Mouse (Mus musculus): ENCODE data around the gene Tgfbi.

Gene Tgfbi

DNA sequence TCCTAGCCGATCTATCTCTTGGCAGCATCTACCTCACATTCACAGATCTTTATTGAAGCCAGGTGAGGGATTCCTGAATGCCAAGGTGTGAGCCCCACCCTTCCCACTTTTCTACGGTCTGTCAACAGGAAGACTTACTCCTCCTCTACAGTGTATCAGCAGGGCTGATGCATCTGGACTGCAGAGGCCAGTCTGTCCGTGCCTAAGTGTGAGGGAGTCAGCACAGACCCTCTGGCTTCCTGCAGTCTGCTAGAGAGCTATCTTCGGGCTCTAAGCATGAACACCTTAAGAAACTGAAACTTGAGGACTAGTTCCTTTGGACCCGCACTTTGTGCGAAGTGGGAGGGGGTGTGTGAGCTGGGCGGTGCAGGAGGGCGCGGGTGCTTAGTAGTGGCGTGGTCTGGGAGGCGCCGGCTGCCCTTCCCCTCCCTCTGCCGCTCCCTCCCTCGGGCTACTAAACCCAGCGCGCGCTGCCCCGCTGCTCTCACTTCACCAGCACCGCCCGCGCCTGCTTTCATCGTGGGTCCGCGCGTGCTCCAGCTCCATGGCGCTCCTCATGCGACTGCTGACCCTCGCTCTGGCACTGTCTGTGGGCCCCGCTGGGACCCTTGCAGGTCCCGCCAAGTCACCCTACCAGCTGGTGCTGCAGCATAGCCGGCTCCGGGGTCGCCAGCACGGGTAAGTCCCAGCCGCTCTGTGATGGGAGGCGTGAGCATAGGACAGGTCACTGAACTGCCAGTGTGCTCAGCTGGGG, at the start of gene Tgfbi:
Tgfbi (plus strand) TSS at position 421 of the 754 bp plus-strand sequence.
- DNase-seq (ENCODE audit: low spot score): peak; percentile 45

DNA sequence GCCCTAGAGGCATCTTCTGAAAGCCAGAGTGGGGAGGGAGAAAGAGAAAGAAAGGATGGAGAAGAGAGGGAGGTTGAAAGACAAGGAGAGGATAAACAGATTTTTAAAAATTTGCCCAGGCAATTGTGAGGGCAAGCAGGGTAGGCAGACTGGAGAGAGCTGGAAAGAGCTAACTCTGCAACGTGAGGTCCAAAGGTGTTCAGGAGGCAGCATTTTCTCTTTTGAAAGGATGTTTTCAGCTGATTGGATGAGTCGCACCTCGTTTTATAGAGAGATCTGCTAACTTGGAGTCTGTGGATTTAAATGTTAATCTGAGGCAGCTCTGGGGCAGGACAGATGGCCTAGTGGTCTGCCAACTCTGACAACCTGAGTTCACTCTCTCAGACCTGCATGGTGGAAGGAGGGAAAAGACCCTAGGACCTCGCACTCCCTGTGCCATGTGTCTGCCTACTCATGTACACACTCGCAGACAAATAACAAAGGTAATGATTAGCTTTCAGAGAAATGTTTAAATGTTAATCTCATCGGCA, 49.4 kb upstream of the Tgfbi start:
- DNase-seq (ENCODE audit: low spot score): no peak

GRCm38 (mm10) chr13:56561129-56561528, 48.2 kb upstream of the Tgfbi start:
- no peak for DNase-seq (ENCODE audit: low spot score)

DNA sequence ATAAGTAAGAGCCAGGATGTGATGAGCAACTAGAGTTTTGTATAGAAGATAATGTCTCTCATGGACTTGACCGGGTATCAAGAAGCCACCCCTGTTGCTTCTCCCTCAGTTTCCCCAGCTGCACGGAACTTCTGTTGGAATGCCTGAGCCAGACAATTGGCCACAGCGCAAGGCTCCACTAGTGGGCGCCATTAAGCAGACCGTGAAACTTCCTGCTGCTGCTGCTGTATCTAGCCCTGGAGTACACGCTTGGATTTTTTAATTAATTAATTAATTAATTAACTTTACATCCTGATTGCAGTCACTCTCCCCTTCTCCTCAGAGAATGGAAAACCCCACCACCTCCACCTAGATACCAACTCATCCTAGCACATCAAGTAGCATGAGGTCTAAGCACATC, 46.2 kb upstream of the Tgfbi start:
- no peak for DNase-seq (ENCODE audit: low spot score)

- DNase-seq (ENCODE audit: low spot score): no peak
Measured at GRCm38 (mm10) chr13:56566336-56566735, 43.0 kb upstream of the Tgfbi start.

DNA sequence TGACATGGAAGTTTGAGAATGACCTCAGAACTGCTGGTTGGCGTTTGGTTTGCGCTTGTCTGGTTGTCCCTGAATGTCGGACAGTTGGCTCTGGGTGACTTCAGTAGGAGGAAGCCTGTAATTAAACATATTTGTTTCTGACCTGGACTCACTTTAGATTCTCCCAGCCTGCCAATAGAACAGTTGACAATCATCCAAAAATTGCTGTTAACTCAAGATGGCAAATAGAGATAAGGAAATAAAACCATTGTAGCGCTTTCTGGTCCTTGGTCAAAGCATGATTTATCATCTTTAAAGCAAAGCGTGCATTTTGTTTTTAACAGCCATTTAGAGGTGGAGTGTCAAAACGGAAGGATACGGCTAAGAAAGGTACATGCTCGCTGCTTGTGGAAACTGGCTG, 37.7 kb upstream of the Tgfbi start:
- DNase-seq (ENCODE audit: low spot score): no peak

DNA sequence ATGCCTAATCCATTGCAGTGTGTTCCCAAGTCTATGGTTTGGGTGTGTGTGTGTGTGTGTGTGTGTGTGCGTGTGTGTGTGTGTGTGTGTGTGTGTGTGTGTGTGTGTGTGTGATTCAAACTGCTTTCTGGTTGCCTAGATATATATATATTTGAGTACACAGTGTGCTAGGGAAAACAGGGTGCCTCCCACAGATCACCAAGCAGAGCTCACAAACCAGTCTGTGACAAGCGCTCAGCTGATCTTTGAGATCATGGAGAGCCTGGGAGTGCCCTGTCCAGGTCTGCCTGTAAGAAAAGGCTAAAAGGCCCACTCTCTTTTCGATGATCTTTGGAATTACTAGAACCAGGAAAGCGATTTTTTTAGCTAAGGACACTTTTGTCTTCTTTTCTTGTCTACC, 34.2 kb upstream of the Tgfbi start:
- DNase-seq (ENCODE audit: low spot score): no peak

GRCm38 (mm10) chr13:56575701-56576321, 33.5 kb upstream of the Tgfbi start:
- peak; percentile 83 for DNase-seq (ENCODE audit: low spot score)

DNA sequence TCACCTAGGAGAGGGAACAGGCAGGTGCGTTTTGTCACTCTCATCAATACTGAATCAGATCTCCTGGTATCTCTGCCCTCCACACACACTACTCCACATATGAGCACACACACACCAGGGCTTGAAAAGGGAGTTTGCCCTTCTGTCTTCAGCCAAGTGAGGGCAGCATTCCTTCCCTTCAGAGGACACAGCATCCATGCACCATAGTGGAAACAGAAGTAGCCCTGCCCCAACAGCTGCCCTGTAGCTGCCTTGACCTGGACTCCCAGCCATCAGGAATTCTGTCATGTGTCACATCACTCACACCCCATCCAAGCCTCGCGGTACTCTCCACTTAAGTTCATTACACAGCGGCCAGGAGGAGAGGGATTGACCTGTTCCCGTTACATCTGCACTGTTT, 31.2 kb upstream of the Tgfbi start:
- DNase-seq (ENCODE audit: low spot score): no peak

DNA sequence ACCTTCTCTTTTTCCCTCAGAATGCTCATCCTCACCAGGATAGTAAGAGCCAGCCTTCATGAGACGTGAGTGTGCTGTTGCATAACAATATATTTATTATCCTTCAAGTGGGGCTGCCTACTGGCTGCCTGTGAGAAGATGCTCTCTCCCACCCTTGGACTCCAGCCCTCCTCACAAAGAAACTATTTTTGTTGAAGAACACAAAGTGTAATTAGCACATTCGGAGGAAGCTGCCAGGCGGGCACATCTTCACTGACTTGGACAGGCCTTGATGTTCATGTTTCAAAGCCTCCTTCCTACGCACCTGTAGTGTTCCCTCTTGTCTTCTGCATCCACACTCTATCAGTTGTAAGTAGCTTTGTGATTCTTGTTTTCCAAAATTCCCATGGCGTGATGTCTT, 28.9 kb upstream of the Tgfbi start:
- no peak for DNase-seq (ENCODE audit: low spot score)

DNA sequence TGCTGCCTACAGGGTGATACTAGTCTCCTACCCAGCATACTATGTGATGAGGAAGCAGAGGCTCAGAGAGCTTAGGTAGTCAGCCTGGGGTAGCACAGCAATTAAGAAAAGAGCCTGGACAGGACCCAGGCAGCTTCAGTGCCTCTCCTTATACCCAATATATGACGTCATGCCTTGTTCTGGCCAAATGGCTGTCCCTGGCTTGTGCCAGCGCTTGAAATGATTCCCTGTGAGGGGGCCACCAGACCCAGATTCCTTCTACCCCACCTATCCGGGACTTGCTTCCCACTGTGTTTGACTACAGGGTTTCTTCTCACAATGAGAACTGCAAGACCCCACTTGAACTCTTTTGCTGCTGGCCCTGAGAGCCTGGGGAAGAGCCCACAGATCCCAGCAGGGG, 27.8 kb upstream of the Tgfbi start:
- no peak for DNase-seq (ENCODE audit: low spot score)

- DNase-seq (ENCODE audit: low spot score): no peak
Measured at GRCm38 (mm10) chr13:56581961-56582434, 27.3 kb upstream of the Tgfbi start.

DNA sequence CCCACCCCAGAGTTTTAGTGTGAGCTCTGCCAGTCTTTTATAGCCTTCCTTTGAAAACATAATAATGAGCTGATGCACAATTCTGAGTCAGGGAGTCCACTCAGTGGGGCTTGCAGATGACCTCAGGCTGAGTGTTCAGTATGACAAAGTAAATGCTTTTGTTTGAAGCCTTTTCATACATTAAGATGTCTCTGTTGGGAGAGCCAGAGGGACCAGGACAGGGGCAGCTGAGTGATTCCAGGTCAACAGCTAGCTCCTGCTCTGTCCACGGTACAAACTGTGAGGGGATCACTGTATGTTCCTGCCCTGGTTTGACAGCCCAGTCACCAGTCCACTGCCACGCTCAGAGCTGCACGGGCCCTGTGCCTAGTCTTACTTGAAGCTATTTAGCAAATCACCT, 26.6 kb upstream of the Tgfbi start:
- DNase-seq (ENCODE audit: low spot score): no peak

GRCm38 (mm10) chr13:56586046-56586445, 23.3 kb upstream of the Tgfbi start:
- peak; percentile 71 for DNase-seq (ENCODE audit: low spot score)

GRCm38 (mm10) chr13:56588454-56589117, 20.7 kb upstream of the Tgfbi start:
- DNase-seq (ENCODE audit: low spot score): no peak

- no peak for DNase-seq (ENCODE audit: low spot score)
Measured at GRCm38 (mm10) chr13:56590202-56590601, 19.1 kb upstream of the Tgfbi start.

DNA sequence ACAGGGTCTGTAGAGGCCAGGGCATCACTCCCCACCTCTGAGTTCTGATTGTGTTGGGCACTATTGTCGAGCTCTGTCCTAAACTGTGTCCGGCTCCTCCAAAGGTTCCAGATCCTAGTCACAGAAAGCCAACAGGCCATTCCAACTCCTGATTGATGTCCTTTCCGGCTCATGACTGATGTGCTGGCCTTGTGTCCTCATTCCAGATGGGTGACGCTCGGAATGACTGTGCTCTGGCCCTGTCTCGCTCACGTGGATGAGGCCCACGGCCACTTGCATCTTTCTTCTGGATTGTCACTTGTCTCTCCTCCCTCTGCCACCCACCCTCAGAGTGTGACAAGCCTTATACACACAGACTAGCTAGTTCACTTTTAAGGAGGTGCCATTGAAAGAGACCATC, 18.1 kb upstream of the Tgfbi start:
- no peak for DNase-seq (ENCODE audit: low spot score)

- DNase-seq (ENCODE audit: low spot score): no peak
Measured at GRCm38 (mm10) chr13:56591939-56592338, 17.4 kb upstream of the Tgfbi start.

DNA sequence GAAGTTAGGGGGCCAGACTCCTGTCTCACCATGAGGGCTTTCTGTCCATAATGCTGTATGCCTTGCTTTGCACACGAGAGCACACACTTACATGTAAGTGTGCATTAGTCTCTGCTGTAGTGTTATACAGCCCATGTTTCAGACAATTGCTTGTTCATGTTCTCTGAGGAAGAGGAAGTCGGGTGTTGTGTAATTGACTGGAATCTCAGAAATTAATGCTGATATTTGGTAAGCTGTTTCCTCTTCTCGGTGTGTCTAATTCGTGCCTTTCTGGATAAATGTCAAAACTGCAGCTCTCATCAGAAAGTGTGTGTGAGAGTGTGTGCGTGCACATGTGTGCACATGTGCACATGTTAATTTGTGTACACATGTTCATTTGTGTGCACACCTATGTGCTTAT, 16.1 kb upstream of the Tgfbi start:
- DNase-seq (ENCODE audit: low spot score): no peak

DNA sequence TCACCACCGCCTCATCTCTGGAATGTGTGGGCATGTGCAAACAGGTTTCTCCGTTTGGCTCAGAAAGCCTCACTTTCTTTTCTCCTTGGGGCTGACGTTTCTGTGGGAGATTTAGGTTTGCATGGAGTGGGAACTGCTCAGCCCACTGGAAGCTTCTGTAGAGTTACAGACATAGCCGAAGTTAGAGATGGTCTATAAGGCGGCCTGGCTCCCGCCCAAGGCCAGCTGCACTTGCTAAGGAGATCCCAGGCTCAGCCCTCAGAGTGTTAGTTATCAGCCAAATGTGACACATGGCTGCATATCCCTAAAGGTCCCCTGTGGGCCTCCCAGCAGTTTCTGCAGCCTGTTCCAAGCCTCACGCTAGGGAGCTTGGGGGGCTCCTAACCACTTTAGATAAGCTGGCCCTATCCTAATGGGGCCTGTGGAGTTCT, 15.3 kb upstream of the Tgfbi start:
- no peak for DNase-seq (ENCODE audit: low spot score)

DNA sequence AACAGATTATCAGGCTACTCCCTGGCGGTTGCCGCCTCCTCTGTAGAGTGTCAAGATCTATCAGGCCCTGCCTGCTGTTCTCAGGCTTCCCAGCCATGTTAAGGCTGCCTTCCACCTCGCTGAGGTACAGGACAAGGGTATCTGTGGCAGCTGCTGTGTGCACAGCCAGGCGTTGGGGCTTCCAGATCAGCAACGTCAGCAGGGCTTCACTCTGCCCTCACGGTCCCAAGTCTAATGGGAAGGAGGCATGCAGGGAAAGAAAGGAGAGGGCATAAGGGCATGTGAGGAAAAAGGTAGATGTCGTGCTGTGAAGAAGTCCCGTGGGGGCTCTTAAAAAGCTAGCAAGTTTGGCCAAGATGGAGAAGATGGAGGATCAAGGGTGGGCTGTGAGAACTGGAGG, 14.1 kb upstream of the Tgfbi start:
- DNase-seq (ENCODE audit: low spot score): no peak

- no peak for DNase-seq (ENCODE audit: low spot score)
Measured at GRCm38 (mm10) chr13:56597296-56597695, 12.0 kb upstream of the Tgfbi start.

All from lung, postnatal 25 days (tissue).